Mouse (Mus musculus) brain, embryonic 14.5 days (tissue): ENCODE measurements at regions not wholly inside any gene's neighbourhood (a gene's known extent, or its start where the extent isn't known, plus 50 kb on each side); places are given as distances from the start of the nearest gene placed in this dataset.

ENCODE experiments used
- CTCF ChIP-seq: fragments of 200-500 bp; IDR thresholded peaks from 2 replicates; pipeline ENCODE4 v1.5.1; 2012; ENCODE audit warnings: inconsistent platforms, mild to moderate bottlenecking, moderate library complexity, borderline replicate concordance; ENCODE audit not compliant: insufficient read depth, insufficient read length; ENCODE audit errors: extremely low read depth
- POLR2A ChIP-seq: fragments of 200-500 bp; IDR thresholded peaks from 2 replicates; pipeline ENCODE4 v1.6.1; 2012; ENCODE audit warnings: mild to moderate bottlenecking, inconsistent platforms, borderline replicate concordance; ENCODE audit not compliant: poor library complexity, insufficient read depth, insufficient read length, severe bottlenecking; ENCODE audit errors: extremely low read depth

GRCm38 (mm10) chr12:107860358-107860757 is 143.0 kb downstream of the Bcl11b start:
- TF ChIP-seq CTCF (no peak), POLR2A (no peak)
